Mouse (Mus musculus) megakaryocyte progenitor cell, adult 5-6 weeks (primary cell): ENCODE results near the gene Ssh2. TPM values are rescaled to one million over a fixed set of nuclear protein-coding genes. Genes with fewer than 3 reads are reported as not detected.
"Not testable (repeated sequence)": the region's sequence is repeated elsewhere in the genome, so short reads cannot be mapped to it uniquely, and the experiment has no call there.

ENCODE experiments used
- ATAC-seq: replicated peaks from 2 replicates; pipeline ENCODE4 v1.8.0; 2016; ENCODE audit warnings: mild to moderate bottlenecking, moderate TSS enrichment, inconsistent platforms; ENCODE audit not compliant: poor library complexity
- total RNA-seq, 2 experiments: library from RNA; stranded (forward) in 1 of 2; stranded (reverse) in 1 of 2; fragments of 157-497, 149-512 nt in 1 of 2; fragments of 200-1000 nt in 1 of 2; gene quantifications; 2 replicates each; pipeline versions ENCODE4 v1.2.3 to v1.2.4; 2015 to 2017

Ssh2 gene
- total RNA-seq, 2 experiments from 2014 or later: 14.7 to 25.5 TPM

DNA sequence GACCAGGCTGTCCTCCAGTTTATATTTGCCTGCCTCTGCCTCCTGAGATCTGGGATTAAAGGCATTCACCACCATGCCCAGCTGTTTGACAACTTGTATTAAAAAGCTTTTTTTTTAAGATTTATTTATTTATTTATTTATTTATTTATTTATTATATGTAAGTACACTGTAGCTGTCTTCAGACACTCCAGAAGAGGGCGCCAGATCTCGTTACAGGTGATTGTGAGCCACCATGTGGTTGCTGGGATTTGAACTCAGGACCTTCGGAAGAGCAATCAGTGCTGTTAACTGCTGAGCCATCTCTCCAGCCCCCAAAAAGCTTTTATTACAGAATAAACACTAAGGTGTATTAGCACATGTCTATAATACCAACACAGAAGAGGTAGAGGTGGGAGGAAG is 172.1 kb downstream of the Ssh2 start:
- not testable (repeated sequence) for ATAC-seq

DNA sequence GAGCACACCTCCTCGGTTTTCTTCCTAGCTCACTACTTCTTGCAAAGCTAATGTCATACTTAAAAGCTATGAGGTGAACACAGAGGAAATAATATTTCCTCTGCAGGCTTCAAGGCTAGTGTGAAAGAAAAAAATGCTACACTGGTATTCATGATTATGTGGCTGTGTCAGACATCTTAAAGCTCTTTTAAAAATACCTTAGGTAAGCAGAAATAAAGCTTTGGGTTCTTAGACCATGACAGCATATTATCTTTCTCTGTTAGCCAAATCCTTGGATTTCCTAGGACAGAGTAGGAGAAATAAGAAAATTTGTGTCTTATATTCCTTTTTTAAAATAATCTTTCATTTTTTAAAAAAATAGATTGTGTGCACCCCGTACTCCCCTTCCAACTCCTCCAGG is 179.5 kb downstream of the Ssh2 start:
- no peak for ATAC-seq

DNA sequence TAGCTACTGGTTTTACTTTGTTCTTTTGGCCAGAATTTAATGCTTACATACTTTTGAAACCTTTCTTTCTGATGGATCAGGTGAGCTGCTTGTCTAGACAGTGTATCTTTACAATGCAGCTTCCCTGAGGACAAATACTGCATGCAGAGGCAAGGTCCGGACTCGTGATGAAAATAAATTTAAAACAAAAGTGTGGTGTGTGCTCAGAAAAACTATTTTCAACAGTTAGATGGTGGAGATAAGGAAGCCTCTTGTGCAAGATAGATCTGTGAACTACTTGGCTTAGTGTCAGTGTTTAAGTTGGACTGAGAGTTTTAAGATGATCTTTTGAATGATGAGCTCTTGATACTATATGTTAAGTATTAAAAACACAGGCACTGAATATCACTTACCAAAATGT is 186.4 kb downstream of the Ssh2 start:
- no peak for ATAC-seq

DNA sequence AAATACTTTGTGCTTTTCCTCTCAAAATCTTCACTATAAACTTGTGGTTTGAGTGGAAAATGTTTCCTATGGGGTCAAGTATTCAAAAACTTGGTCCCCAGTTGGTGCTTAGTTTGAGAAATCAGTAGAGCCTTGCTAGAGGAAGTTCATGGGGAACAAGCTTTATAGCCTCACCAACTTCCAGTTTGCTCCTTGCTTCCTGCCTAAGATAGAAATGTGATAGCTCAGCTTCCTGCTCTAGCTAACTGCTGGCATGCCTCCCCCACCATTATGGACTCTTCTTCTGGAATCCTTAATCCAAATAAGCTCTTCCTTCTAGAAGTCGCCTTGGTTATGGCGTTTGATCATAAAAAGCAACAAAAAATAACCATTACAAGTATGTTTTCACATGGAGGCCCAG is 190.2 kb downstream of the Ssh2 start:
- ATAC-seq: no peak

DNA sequence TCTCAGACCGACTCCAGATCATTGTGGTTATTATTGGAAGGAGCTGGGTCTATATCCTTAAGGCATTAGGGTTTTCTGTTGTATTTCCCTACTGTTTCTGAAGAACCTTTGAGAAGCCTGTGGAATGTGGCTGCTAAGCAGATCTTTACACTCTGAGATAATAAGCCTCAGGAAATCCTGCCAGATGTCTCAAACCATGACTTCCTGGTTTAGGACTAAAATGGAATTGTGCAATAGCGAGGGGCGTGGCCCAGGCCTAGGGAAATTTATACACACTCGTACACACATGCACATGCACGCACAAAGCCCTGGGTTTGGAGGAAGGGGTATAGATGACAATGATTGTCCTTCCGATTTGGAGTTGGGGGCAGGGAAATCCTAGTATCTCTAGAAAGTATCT is 193.8 kb downstream of the Ssh2 start:
- peak; percentile 92 for ATAC-seq

DNA sequence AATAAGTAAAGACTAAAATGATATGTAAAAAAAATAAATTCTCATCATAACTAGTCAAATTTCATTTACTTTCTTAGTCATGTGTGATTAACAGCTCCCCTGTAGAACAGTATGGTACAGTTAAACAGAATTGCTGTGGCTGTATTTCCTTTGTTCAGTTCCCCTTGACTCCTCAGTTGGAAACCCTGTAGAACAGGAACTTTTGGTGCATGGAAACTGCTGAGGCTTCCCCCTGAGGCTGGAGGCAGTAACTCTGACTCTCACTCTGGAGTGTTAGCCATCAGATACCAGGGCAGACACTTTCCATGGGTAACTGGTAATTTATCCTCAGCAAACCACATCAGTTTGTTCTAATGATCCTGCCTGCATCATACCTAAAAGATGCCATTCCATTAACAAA is 195.2 kb downstream of the Ssh2 start:
- peak; percentile 45 for ATAC-seq

DNA sequence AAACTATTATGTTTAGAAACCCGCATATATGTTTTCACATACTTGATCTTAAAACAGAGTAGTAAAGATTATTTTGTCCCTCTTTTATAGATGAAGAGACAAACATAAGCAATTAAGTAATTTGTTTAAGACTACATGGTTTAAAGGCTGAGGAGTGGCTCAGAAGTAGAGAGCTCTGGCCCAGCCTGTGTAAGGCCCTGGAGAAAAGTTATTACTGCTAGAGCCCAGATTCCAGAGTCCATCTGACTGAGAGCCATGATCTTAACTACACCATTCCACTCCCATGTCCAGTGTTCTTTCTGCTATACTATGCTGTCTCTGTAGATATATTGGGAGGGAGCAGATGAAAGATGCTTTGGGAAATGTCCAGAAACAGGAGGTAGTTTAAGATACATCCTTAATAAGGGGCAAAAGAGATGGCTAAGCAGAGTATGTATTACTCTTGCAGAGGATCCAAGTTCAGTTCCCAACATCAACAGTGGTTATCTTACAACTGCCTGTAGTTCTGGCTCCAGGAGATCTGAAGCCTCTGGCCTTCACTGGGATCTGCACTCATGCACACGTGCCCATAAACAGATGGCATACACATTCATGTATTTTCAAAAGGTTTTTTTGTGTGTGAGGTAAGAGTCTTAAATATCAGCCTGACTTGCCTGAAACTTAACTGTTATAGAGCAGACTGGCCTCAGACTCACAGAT is 198.2 kb downstream of the Ssh2 start:
- ATAC-seq: peak; percentile 51

DNA sequence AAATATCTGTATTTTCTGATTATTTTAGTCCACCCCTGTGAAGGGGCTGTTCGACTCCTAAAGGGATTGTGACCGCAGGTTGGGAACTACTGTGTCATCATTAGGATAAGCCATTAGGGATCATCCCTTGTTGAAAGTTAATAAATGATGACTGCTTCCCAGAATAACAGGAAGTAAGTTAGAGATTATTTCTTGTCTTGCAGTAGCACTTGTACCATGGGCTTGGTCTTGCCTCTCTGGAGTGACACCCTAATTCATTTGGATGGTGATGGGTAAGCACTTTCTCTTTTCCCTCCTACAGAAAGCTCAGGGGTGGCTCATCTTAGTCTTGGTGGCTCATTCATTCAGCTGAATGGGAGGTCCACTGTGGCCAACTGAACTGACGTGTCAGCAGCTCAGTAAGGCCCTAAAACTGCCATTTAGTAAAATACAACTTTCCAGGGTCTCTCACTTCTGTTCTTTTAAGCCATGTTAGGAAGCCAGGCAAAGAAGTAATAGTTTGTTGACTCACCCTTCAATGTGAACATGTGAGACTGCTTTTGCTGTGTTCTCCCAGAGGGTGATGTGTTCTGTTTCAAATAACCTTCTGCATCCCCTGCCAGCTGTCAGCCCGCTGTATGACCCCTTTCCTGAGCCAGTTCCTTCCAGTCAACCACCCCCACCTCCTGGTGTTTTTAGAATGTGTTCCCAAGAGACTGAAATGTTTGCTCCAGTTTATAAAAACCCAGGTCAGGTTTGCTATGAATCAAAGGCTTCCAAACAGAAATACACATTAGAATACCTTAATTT is 200.3 kb downstream of the Ssh2 start:
- ATAC-seq: no peak

DNA sequence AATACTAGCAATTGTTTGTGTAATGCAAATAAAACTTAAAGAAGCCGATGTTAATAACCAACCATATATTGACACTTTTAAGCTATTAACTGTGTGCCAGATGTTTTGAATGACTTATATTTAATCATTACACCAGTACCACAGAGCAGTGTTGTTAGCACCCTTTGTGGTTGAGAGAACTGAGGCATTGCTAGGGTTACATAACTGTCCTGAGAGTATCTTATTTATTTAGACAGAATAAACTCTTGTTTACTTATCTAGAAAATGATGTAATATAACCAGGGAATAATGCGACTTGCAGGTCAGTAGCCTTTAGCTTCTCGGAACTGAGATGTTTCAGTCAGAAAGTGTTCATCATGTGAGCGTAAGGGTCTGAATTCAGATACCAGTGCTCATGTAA is 201.9 kb downstream of the Ssh2 start:
- ATAC-seq: no peak

DNA sequence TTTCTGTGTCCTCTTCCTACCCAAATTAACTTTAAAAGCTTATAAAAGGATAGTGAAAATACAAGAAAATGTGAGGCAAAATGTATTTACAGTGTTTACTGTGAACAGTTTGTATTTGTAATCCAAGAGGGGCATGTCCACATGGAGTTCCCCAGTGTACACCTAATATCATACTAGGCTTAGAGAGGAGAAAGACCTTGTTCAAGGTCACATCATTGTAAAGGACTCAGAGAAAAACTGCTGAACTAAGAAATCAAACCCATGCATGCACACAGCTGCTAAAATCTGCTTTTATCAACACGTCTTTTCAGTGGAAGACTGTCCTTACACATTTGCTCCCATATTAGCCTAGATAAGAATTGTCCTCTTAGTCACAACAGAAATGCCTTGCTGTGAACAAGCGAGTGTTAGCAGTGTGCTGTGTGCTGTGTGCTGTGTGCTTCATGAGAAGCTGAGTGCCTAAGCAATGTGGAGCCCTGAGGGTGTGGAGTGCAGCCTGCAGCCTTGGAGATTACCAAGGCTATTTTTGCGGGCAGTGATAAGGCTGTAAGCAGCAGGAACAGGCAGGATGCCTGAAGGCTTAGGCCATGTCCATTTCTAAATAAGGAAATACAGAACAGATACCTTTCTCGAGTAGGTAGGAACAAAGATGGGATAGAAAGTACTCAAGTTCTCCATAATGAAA is 207.2 kb downstream of the Ssh2 start:
- peak; percentile 99 for ATAC-seq

DNA sequence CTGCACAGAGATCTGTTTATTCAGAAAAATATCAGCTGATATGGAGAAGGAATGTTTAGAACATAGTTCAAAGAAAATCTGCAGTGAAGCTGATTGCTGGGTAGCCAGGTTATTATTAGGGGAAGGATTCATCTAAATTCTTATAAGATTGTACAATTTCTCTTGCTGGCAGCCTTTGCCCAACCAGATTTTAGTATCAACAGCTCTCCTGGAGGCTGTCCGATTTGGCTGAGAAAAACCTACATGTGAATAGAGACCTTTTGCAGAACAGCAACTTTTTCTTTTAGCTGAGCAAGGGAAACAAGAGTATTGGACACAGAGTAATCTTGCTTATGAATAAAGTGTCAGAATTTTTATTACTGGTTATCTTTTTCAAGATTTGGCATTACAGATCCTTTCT is 212.4 kb downstream of the Ssh2 start:
- no peak for ATAC-seq

DNA sequence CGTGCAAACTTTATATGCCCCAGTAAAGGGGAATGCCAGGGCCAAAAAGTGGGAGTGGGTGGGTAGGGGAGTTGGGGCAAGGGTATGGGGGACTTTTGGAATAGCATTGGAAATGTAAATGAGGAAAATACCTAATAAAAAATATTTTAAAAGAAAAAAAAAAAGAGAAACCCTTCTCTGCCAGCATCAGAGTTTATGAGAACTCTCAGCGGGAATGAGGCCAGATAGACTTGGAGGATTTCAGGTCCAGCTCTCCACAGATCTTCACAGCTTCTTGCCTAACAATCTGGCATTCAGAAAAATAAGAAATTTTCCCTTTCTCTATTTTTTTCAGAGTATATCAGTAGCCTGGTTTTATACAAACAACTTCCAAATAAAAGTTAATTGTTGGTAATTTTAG is 220.9 kb downstream of the Ssh2 start:
- no peak for ATAC-seq

DNA sequence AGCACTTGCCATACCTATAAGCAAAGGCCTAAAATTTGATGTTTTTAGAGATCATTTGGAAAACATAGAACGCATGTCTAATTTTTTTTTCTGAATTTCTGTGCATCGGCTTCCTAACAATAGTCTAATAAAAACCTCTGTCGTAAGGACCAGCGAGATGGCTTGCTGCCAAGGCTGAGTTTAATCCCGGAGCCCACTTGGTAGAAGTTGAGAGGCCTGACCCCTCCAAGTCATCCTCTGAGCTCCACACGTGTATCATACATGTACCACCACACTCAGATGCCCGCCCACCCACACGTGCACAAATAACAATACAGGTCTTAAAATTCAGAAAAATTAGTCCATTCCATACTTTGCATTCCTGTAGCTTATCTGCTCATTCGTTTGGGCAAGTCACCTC is 224.0 kb downstream of the Ssh2 start:
- no peak for ATAC-seq

DNA sequence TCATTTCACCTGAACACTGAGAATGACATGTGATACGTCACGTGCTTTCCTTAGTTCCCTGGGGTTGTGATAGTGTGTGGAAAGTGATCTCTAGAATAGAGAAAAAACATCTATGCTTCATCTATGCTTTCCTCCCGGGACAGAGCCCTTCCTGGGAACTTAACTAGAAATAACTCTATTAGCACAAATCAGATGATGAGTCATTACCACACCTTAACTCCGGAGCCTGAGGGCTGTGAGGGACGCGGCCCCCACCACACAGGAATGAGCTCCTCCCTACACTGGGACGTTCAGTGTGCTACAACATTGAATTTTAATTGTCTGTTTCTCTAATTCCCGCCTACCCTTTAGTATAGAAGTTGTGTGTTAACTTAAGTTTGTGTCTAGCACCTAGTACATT is 224.9 kb downstream of the Ssh2 start:
- no peak for ATAC-seq

DNA sequence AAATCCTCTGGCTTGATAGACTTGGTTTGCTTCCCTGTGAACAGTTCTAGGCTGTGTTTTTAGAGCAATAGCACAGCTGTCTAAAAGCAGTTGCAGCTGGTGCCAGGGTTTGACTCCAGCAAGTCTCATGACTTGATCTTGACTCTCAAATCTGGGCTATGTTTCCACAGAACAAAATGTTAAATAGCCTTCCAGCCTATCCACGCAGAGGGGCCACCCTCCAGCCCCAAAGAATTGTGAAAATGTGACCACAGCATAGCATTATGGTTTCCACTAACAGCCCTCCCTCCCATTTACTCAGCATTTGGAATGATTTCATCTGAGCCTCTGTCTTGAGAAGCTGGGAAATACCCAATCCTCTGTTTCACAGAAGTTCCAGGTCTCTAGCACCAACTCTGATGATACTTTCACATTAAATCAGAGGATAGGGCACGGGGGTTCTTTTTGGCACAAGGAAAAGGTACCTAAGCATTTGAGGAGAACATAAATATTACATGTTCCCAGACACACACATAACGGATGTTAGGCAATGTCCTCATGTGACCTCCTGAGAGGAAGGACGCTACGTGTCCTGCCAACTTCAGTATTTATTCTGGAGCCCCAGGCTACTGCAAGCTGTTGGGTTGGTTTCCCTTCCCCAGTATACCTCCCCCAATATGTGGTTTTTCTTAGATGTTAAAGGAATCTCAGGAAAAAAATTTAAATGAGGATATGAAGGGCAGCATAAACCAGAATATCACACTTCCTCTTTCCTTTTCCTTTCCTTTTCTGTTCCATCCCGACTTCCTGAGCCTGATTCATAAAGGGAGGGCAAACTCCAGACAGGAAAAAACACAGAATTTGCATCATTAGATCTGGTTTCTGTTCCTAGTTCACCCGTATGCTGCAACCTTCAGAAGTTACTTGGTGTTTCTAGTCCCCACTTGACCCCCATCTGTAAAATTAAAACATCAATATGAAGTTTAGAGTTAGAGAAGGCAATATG is 226.4 kb downstream of the Ssh2 start:
- peak; percentile 53 for ATAC-seq

DNA sequence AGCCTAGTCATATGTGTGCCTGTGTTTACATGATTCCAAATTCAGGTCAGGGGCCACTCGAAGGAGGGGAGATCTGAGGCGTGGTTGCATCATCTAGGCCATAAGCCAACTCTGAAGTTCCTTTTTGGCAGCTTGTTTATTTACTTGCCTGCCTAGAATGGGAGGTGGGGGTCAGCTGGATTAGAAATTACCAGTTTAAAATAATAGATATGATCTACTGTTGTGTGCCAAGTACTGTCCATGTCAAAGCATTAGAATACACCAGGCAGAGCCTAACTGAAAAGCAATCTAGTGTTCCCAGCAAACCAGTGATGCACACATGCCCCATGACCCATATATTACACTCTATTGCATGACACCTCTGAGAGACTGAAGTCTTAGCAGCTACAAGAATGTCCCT is 228.9 kb downstream of the Ssh2 start:
- no peak for ATAC-seq

DNA sequence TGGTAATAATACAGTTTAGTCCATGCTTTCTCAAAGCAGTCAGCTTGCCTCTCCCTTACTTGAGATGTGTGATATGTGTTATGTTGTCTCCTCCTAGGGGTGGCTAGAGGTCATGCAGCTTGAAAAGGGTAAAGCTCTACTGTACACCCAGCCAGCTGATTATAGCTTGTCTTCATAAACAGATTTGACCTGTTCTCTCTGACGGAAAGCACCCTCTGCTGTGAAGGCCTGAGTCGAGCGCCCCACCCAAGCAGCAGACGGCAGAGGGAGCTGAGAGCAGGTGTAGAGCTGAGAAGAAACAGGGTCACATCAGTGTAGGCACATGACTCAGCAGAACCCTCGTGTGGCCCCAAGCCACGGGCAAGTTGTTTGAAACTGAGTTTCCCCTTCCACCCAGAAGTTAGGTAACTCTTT is 230.5 kb downstream of the Ssh2 start:
- peak; percentile 81 for ATAC-seq

DNA sequence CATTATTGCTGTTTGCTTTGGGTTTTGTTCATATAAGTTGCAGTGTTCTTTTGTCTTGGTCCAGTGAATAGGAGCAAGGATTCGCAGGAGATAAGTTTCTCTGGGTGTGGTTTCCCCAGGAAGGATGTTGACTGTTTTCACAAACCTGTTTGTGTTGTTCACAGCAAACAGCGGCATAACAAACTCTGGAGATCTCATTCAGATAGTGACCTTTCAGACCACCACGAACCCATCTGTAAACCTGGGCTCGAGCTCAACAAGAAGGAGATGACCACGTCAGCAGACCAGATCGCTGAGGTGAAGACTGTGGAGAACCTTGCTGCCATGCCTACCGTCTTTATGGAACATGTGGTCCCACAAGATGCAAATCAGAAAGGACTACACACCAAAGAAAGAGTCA is 233.1 kb downstream of the Ssh2 start:
- no peak for ATAC-seq

DNA sequence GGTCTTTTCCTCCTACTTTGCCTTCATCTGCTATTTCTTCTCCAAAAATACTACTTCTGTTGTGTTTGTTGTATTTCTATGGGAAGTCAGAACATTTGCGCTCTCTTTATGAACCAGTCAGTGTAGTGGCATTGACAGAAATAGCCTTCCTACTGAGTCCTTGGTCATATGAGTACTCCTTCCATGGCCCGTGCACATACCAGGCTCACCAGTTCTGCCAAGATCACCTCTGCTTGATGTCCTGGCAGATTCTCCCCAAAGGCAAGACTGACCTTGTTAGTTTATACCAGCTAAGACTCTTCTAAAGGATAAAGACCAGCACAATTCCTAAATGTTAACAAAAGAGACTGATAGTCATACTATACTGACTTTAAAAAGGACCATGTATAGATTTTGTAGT is 235.6 kb downstream of the Ssh2 start:
- ATAC-seq: no peak

DNA sequence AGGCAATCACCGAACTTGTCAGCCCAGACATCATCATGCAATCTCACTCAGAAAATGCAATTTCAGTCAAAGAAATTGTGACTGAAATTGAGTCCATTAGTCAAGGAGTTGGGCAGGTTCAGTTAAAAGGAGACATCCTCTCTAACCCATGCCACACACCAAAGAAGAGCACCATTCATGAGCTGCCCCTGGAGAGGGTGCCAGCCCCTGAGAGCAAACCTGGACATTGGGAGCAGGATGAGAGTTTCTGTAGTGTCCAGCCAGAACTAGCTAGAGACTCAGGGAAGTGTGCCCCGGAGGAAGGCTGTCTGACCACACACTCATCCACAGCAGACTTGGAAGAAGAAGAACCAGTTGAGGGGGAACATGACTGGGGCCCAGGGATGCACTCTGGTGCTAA is 237.3 kb downstream of the Ssh2 start:
- no peak for ATAC-seq
